Mouse (Mus musculus) urinary bladder, postnatal 14 days (tissue): Measurements from ENCODE around the gene Castor1.
A peak's percentile ranks its signal among the peaks of the same experiment; 100 is the strongest.

Source experiments
- DNase-seq: peaks from one replicate; pipeline ENCODE4 v3.0.0; 2021; ENCODE audit warnings: low spot score

Gene Castor1

DNA sequence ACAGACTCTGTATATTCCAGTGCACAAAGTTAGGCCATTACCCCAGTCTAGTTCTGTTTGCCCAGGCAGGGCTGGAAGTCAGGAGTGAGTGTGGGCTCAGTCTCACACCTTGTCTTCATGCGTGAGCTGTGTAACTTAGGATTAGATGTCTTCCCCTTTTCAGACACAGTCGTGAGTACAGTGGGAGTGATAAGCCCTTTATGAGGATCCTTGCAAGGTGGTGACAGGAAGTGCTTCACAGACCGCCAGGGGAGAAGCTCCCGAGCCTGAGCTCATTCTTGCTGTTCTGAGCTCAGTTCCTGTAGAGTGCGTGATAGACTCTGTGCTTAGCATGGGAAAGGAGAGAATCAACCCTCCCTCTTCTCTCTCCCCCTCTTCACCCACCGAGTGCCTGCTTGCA is 11.5 kb upstream of the Castor1 start:
- DNase-seq, result no peak

GRCm38 (mm10) chr11:4207655-4208054 is 10.4 kb upstream of the Castor1 start:
- DNase-seq, result no peak

DNA sequence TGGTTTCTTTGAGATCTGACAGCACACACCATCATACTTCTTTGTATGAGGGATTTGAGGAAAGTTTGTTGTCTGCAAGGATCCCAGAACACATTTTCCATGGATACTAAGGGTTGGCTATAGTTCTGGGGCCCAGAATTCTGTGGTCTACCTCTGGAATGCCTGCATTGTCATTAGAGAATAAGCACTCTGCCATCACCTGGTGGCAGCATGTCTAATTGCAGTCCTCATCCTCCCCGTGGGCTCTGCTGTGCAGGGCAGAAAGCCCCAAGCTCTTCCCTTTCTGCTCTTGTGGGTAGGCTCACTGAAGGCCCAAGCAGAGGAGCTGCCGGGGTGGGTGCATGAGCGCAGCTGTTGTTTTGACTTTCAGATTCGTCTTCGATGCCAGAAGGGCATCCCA is 8.5 kb upstream of the Castor1 start:
- no peak for DNase-seq

- no peak for DNase-seq
These were observed 7.2 kb upstream of the Castor1 start for GRCm38 (mm10) chr11:4210786-4211185.

GRCm38 (mm10) chr11:4213107-4213506 is 4.9 kb upstream of the Castor1 start:
- no peak for DNase-seq

DNA sequence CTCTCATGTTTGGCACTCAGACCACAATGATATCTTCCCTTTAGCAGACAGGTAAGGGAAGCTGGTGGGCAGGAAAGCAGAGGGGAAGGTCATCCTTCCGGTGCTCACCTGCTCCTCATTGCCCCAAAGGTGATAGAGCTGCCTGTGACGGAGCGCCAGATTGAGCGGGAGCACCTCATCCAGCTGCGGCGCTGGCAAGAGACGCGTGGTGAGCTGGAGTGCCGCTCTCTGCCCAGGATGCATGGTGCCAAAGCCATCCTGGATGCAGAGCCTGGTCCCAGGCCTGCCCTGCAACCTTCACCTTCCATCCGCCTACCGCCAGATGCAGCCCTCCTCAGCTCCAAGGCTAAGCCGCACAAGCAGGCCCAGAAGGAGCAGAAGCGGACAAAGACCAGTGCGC is 3.5 kb upstream of the Castor1 start:
- DNase-seq, result no peak

DNA sequence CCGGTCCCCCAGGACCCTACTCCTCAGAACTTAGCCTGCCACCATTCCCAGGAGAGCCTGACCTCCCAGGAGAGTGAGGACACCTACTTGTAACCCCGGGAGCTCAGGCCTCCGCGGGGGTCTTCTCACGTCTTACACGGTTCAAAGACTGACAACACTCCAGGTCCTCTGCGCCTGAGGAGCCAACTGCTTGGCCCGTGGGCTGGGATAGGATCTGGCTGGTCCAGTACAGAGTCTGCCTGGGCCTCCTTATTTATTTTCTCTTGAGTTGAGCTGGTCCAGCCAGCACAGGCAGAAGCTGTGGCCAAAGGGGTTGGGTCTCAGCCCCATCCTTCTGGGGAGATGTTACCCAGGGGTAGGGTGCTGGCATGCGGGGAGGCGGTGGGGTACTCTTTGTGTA is 3.0 kb upstream of the Castor1 start:
- DNase-seq, result no peak

- peak; percentile 61 for DNase-seq
These were observed 1.6 kb upstream of the Castor1 start for GRCm38 (mm10) chr11:4216248-4217000.

DNA sequence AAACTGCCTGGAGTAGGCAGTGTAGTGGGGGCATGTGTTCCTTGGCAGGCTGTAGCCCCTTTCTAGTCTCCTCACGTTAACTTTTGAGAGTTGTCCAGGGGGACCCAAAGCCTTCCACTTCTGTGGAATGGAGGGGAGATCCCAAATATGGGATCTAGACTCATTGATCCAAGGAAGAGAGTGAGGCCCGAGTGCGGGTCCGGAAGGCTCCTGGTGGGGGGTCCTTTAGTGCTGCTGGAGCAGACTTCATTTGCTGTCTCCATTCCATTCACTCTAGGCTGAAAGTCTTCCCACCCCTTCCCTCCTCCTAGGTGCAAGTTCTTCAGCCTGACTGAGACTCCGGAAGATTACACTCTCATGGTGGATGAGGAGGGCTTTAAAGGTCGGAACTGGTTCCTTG is 612 bp downstream of the Castor1 start:
- DNase-seq, result no peak

DNA sequence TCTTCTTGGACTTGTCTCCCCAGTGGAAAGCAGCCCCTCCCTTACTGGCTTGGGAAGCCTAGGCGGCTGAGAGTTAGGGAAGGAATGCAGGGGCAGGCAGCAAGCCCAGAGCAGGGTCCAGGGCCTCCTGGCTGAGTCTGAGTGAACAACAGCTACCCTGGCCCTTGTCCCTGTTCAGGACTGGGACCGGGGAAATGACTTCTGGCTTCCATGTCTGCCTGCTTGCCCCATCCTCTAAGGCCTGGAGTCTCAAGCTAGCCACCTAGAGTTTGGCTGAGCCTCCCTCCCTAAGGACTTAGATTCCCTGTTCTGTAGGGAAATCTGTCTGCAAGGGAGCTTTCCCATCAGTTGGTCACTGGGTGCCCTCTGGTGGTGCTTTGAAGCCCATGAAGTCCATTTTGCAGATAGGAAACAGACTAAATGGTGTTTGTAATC is 1.3 kb downstream of the Castor1 start:
- DNase-seq, result peak; percentile 83

- no peak for DNase-seq
These were observed 1.9 kb downstream of the Castor1 start for GRCm38 (mm10) chr11:4219908-4220307.

- peak; percentile 77 for DNase-seq
These were observed 2.7 kb downstream of the Castor1 start for GRCm38 (mm10) chr11:4220443-4221400.

DNA sequence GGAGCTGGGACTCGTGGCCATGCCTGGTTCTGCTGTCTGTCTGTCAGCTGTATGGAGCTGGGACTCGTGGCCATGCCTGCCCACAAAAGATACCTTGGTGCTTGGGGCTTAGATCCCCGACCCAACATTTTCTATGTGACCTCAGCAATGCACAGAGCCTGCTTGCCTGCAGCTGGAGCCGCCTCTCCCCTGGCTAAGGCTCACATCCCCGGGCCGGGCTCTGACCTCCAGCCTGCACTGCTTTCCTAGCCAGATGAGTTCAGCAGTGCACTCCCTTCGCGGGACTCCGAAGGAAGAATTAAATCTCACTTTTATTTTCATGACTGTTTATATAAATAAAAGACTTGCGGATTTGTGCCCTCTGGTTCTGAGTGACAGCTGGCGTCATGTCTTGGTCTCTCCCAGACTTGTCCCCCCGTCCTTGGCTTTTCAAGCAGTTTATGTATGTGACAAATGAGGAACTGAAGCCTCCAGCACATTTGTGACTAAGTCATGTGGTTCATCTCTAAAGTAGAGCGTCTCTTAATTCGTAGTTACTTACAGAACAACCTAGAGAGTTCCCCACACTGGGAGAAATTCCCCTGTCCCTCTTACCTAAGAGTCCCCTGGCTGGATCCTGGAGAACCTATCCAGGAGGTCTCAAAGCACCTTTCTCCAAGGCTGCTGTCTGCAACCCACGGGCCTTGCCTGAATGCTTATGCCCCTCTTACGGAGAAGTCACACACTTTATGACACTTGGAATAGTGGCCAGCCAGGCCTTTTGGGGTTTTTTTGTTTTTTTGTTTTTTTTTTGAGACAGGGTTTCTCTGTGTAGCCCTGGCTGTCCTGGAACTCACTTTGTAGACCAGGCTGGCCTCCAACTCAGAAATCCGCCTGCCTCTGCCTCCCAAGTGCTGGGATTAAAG is 4.3 kb downstream of the Castor1 start:
- DNase-seq, result no peak

- DNase-seq, result no peak
These were observed 5.6 kb downstream of the Castor1 start for GRCm38 (mm10) chr11:4223393-4224188.

DNA sequence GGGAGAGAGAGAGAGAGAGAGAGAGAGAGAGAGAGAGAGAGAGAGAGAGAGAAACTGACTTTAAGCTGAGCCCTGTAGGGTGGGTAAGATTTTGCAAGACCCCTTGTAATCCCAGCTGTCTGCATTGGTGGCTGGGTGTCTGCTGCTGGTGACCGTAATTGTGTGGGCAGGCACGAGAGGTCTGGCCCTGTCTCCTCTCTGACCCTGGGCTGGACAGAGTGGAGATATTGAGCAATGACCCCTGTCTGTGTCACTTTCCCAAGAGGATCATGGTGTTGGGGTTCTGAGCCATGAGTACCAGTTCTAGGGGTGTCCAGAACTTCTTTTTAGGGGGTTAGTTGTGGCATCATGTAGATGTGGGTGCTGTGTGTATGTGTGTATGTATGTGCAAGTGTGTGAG is 6.2 kb downstream of the Castor1 start:
- DNase-seq, result no peak

- no peak for DNase-seq
These were observed 8.7 kb downstream of the Castor1 start for GRCm38 (mm10) chr11:4226569-4227325.

GRCm38 (mm10) chr11:4228463-4228862 is 10.4 kb downstream of the Castor1 start:
- DNase-seq, result no peak

DNA sequence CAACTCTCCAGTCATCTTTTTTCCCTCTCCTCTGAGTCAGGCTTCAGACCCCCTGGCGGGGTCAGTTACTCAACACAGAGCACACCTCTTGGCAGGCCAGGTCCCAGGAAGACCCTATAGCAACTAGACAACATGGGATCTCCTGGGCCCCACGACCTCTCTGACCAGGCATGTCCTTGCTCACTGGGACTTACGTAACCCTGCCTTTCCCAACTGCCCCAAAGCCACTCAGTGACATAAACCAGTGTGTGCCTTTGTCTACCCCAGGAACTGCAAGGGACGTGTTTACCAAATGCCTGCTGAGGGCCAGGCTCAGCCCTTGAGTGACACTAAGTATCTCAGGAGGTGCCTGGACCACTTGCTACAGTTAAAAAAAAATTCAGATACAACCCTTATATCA is 11.8 kb downstream of the Castor1 start:
- DNase-seq, result no peak

GRCm38 (mm10) chr11:4231435-4231834 is 13.4 kb downstream of the Castor1 start:
- no peak for DNase-seq

GRCm38 (mm10) chr11:4232644-4233043 is 14.6 kb downstream of the Castor1 start:
- DNase-seq, result no peak
